Mouse (Mus musculus) ES-E14 (cell line): ENCODE data around the gene Olfr223.

Experiments used
- CHD2 ChIP-seq: IDR thresholded peaks from 2 replicates; pipeline ENCODE4 v1.6.1; 2014; ENCODE audit warnings: mild to moderate bottlenecking, low read depth, low read length, inconsistent platforms
- HCFC1 ChIP-seq: IDR thresholded peaks from 2 replicates; pipeline ENCODE4 v1.6.1; 2012; ENCODE audit warnings: low read length, inconsistent platforms, borderline replicate concordance; ENCODE audit not compliant: insufficient read depth
- MAFK ChIP-seq: IDR thresholded peaks from 2 replicates; pipeline ENCODE4 v1.6.1; 2014; ENCODE audit warnings: mild to moderate bottlenecking, low read depth, low read length, inconsistent platforms; ENCODE audit not compliant: insufficient read depth
- ZC3H11A ChIP-seq: IDR thresholded peaks from 2 replicates; pipeline ENCODE4 v1.6.1; 2012; ENCODE audit warnings: low read depth, mild to moderate bottlenecking, inconsistent platforms, low read length, borderline replicate concordance
- ZNF384 ChIP-seq: IDR thresholded peaks from 2 replicates; pipeline ENCODE4 v1.6.1; 2012; ENCODE audit warnings: low read depth, low read length, inconsistent platforms

DNA sequence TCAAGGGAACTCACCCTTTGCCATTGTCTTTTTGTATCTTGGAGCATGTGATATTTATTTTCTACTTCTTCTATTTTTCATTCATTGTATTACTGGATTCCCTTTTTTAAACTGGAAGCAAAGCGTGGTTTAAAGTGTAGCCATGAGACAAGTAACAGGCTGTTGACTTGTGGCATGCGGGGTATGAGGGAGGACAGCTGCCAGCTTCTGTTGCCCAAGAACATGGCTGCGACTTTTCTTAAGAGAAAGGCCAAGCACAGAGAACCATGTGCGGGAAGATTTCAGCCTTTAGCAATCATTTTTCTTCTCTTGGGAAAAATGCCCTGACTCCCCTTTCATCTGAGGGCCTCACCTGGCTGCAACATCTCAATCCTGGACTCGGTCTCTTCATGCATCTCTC is 18.6 kb upstream of the Olfr223 start:
- TF ChIP-seq HCFC1 (no peak), MAFK (no peak), ZNF384 (no peak), ZC3H11A (no peak), CHD2 (no peak)
